ENCODE assay signal across 13 mouse cellular contexts in the genomic region with DNA sequence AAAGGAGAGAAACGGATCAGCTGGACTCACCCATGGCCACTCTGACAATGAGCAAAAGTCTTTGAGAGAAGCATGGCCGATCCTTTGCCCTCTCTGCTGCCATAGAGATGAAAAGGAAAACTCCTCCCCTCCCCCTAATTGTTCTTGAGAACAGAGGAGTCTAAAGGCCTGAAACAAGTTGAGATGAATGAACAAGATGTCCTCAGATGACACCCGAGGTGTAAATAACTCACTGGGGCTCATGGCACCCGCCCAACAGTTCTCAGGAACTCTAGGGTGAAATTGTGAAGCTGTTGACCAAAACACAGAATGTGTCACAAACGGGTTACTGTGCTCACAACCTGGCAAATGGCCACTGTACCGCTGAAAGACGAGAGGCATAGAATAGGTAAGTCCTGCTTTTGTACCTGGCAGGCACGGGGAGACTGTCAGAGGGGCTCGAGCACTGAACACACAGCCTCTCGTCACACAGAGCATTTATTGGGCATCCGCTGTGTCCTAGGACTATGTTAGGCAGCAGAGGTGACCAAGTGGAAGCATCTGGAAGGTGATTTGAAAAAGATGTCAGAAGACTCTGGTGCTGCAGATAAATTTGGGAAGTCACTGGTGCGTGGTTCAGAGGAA.
DNase-seq lines count a peak whose midpoint lies in the region; ATAC-seq and TF ChIP-seq lines count a peak whose summit lies in the region.
"Had no signal": no experiment of that assay in that cellular context is flagged by ENCODE, and none has a peak within 500 bp of the region (broad histone marks: within the 10 kb centered on the region; RNA-seq: fewer than 3 reads in every experiment).

No protein-coding gene starts in this region.

- no peak overlapping the region for H3K4me3 ChIP-seq in heart, embryonic 11.5 days (ENCODE audit: low read depth, low read length)
- no peak overlapping the region for H3K4me3 ChIP-seq in lung, postnatal 0 days (ENCODE audit: low read depth, low read length)
- H3K4me3 ChIP-seq: forebrain, embryonic 12.5 days; heart, embryonic 13.5 days; layer of hippocampus, adult 2 months; megakaryocyte, embryonic 14.5 days had no signal

- no peaks in the 10 kb centered on the region for H3K9me3 ChIP-seq in heart, embryonic 11.5 days (replicated peaks; ENCODE audit: control insufficient read depth, low read length)
- H3K9me3 ChIP-seq in lung, postnatal 0 days (ENCODE audit: low read length), result no peaks in the 10 kb centered on the region
- H3K9me3 ChIP-seq: forebrain, embryonic 12.5 days; heart, embryonic 13.5 days; megakaryocyte, embryonic 14.5 days had no signal

- no peak overlapping the region for H3K4me2 ChIP-seq in heart, embryonic 11.5 days
- no peak overlapping the region for H3K4me2 ChIP-seq in lung, postnatal 0 days (replicated peaks; ENCODE audit: low read depth, low read length)
- H3K4me2 ChIP-seq: forebrain, embryonic 12.5 days; heart, embryonic 13.5 days had no signal

- no peaks in the 10 kb centered on the region for H3K36me3 ChIP-seq in heart, embryonic 11.5 days (ENCODE audit: control insufficient read depth, insufficient read depth, low read length)
- no peaks in the 10 kb centered on the region for H3K36me3 ChIP-seq in lung, postnatal 0 days (ENCODE audit: insufficient read depth, low read length)
- H3K36me3 ChIP-seq: forebrain, embryonic 12.5 days; heart, embryonic 13.5 days had no signal

- 60% methylated on average over 12 of the region's 12 CpGs for WGBS in heart, embryonic 11.5 days (ENCODE audit: insufficient replicate concordance)
- WGBS in lung, postnatal 0 days, result 56% methylated on average over 12 of the region's 12 CpGs

- no peak for TF ChIP-seq EP300 in lung, postnatal 0 days (IDR thresholded peaks at IDR 0.05)

- peak; percentile 27 to 54 for DNase-seq in heart, postnatal 14 days
- peak; percentile 10 for DNase-seq in lung, postnatal 36 days
- DNase-seq in lung, postnatal 0 days (ENCODE audit: low spot score), result no peak
- peak; percentile 35 to 47 for DNase-seq in cerebellum, postnatal 36 days
- peak; percentile 72 for DNase-seq in kidney, postnatal 10 days
- DNase-seq in T-cell, adult 2 months (ENCODE audit: low spot score), result no peak
- DNase-seq in MN1 (ENCODE audit: low spot score), result no peak
- DNase-seq: liver had no signal

- no peak for TF ChIP-seq CTCF in lung, postnatal 0 days (IDR thresholded peaks at IDR 0.05)

- intact Hi-C loops in heart, postnatal 14 days (cut with DNase I), result no loop called here

- ATAC-seq in heart, embryonic 11.5 days (replicated peaks; ENCODE audit: insufficient number of reproducible peaks, low FRiP score, low TSS enrichment), result no peak
- no peak for ATAC-seq in lung, postnatal 0 days

- H3K4me1 ChIP-seq in heart, embryonic 11.5 days (ENCODE audit: control insufficient read depth, insufficient read depth, low read length), result peaks cover 3% of the 10 kb centered on the region; the same call in 1 of the 2 replicates
- no peaks in the 10 kb centered on the region for H3K4me1 ChIP-seq in lung, postnatal 0 days (ENCODE audit: insufficient read depth, low read depth, low read length)

- no peak overlapping the region for H3K27ac ChIP-seq in heart, embryonic 11.5 days (ENCODE audit: low read depth, low read length)
- no peak overlapping the region for H3K27ac ChIP-seq in lung, postnatal 0 days (ENCODE audit: low read length)
- H3K27ac ChIP-seq: forebrain, embryonic 12.5 days; heart, embryonic 13.5 days; layer of hippocampus, adult 2 months had no signal

- H3K9ac ChIP-seq in heart, embryonic 11.5 days (ENCODE audit: low read depth, low read length), result no peak overlapping the region
- H3K9ac ChIP-seq in lung, postnatal 0 days (replicated peaks; ENCODE audit: low read depth), result no peak overlapping the region
- H3K9ac ChIP-seq: forebrain, embryonic 12.5 days; heart, embryonic 13.5 days had no signal

- H3K27me3 ChIP-seq in heart, embryonic 11.5 days (ENCODE audit: control insufficient read depth, insufficient read depth, low read length), result peaks cover 12% of the 10 kb centered on the region
- no peaks in the 10 kb centered on the region for H3K27me3 ChIP-seq in lung, postnatal 0 days (replicated peaks; ENCODE audit: insufficient read depth, low read length)

Comparison
In these comparisons a context has a peak if more than half of its experiments do, and no peak if none do; other contexts are left out.
1. DNase-seq: peak in heart, postnatal 14 days (2 of 2), lung, postnatal 36 days (single experiment), cerebellum, postnatal 36 days (2 of 2) and kidney, postnatal 10 days (single experiment); none in lung, postnatal 0 days (single experiment), T-cell, adult 2 months (single experiment) and MN1 (single experiment).